Mouse (Mus musculus) left cerebral cortex, postnatal 4 days (tissue): Measurements from ENCODE around the gene Zfp629. TPM values are rescaled to one million over a fixed set of nuclear protein-coding genes. Genes with fewer than 3 reads are reported as not detected.
A peak's percentile ranks its signal among the peaks of the same experiment; 100 is the strongest.
"Not testable (repeated sequence)": the region's sequence is repeated elsewhere in the genome, so short reads cannot be mapped to it uniquely, and the experiment has no call there.

Experiments
- DNase-seq: peaks from one replicate; pipeline ENCODE4 v3.0.0-alpha.2; 2022
- intact Hi-C: fragments of 180-260 bp; cut with DNase I; formaldehyde crosslinking; loops from one replicate; pipeline ENCODE4 v1.15.1; 2025
- total RNA-seq, 2 experiments: library from RNA; stranded (reverse); gene quantifications; 2 replicates each; pipeline ENCODE4 v1.2.3; 2021

Zfp629 gene
- total RNA-seq = 10 to 100 TPM; 31.5 to 33.4 TPM

- intact Hi-C loops = no loop called here
- DNase-seq = peak; percentile 87
These were observed at the start of gene Zfp629 for GRCm38 (mm10) chr7:127614891-127615843. TSS of gene Zfp629 (minus strand) at chr7:127615797.

GRCm38 (mm10) chr7:127662926-127663325 lies 47.3 kb upstream of the Zfp629 start:
- intact Hi-C loops = no loop called here
- no peak for DNase-seq

GRCm38 (mm10) chr7:127661833-127662232 lies 46.2 kb upstream of the Zfp629 start:
- no peak for DNase-seq
- intact Hi-C loops = no loop called here

- intact Hi-C loops = no loop called here
- DNase-seq = no peak
These were observed 45.3 kb upstream of the Zfp629 start for GRCm38 (mm10) chr7:127660882-127661281.

GRCm38 (mm10) chr7:127656946-127657345 lies 41.3 kb upstream of the Zfp629 start:
- peak; percentile 77 for DNase-seq
- intact Hi-C loops = no loop called here

- intact Hi-C loops = no loop called here
- DNase-seq = no peak
These were observed 38.7 kb upstream of the Zfp629 start for GRCm38 (mm10) chr7:127654318-127654717.

GRCm38 (mm10) chr7:127652050-127652449 lies 36.5 kb upstream of the Zfp629 start:
- intact Hi-C loops = no loop called here
- DNase-seq = no peak

GRCm38 (mm10) chr7:127651624-127652023 lies 36.0 kb upstream of the Zfp629 start:
- intact Hi-C loops = no loop called here
- DNase-seq = no peak

- intact Hi-C loops = no loop called here
These were observed 33.6 kb upstream of the Zfp629 start for GRCm38 (mm10) chr7:127649206-127649605.

GRCm38 (mm10) chr7:127648516-127649201 lies 33.1 kb upstream of the Zfp629 start:
- no peak for DNase-seq
- intact Hi-C loops = no loop called here

More at GRCm38 (mm10) chr7:127649206-127649605, 33.6 kb upstream of the Zfp629 start:
- no peak for DNase-seq

GRCm38 (mm10) chr7:127647576-127647975 lies 32.0 kb upstream of the Zfp629 start:
- DNase-seq, intact Hi-C loops: not testable (repeated sequence)

GRCm38 (mm10) chr7:127646363-127646762 lies 30.8 kb upstream of the Zfp629 start:
- DNase-seq = no peak
- intact Hi-C loops = no loop called here

- intact Hi-C loops = no loop called here
- no peak for DNase-seq
These were observed 26.7 kb upstream of the Zfp629 start for GRCm38 (mm10) chr7:127642254-127642653.

GRCm38 (mm10) chr7:127641260-127641659 lies 25.7 kb upstream of the Zfp629 start:
- intact Hi-C loops = no loop called here
- DNase-seq = no peak

GRCm38 (mm10) chr7:127636963-127637362 lies 21.4 kb upstream of the Zfp629 start:
- DNase-seq = peak; percentile 79
- intact Hi-C loops = no loop called here

GRCm38 (mm10) chr7:127631416-127631815 lies 15.8 kb upstream of the Zfp629 start:
- DNase-seq = no peak
- intact Hi-C loops = no loop called here

- DNase-seq = no peak
- intact Hi-C loops = no loop called here
These were observed 13.0 kb upstream of the Zfp629 start for GRCm38 (mm10) chr7:127628646-127629045.

- no peak for DNase-seq
- intact Hi-C loops = no loop called here
These were observed 10.9 kb upstream of the Zfp629 start for GRCm38 (mm10) chr7:127626471-127626870.

GRCm38 (mm10) chr7:127626039-127626438 lies 10.4 kb upstream of the Zfp629 start:
- DNase-seq = no peak
- intact Hi-C loops = no loop called here

- DNase-seq, intact Hi-C loops: not testable (repeated sequence)
These were observed 2.8 kb upstream of the Zfp629 start for GRCm38 (mm10) chr7:127618402-127618801.

GRCm38 (mm10) chr7:127617962-127618361 lies 2.4 kb upstream of the Zfp629 start:
- intact Hi-C loops = no loop called here
- no peak for DNase-seq

GRCm38 (mm10) chr7:127616881-127617280 lies 1.3 kb upstream of the Zfp629 start:
- no peak for DNase-seq
- intact Hi-C loops = no loop called here
